Mouse (Mus musculus) liver, embryonic 14.5 days (tissue): ENCODE results near the gene Rasgrp2. TPM values are rescaled to one million over a fixed set of nuclear protein-coding genes. Genes with fewer than 3 reads are reported as not detected.

Experiments used
- ATAC-seq: fragments of 200-750 bp; cut with Nextera tagmentation; 2 replicates; pipeline ENCODE4 v1.8.0; 2017; ENCODE audit warnings: moderate number of reproducible peaks, mild to moderate bottlenecking, moderate library complexity; ENCODE audit not compliant: insufficient read depth
- DNase-seq, 3 experiments: peaks; one replicate each; pipeline ENCODE4 v3.0.0-alpha.2; 2012 to 2013; ENCODE audit warnings: low read depth in 3 of 3, low spot score in 3 of 3
- H3K27ac ChIP-seq: fragments of 300-500 bp; sonication (generic); 2 replicates; pipeline ENCODE4 v1.5.1; 2014; ENCODE audit warnings: moderate library complexity, mild to moderate bottlenecking, control low read depth, inconsistent platforms
- H3K27me3 ChIP-seq: fragments of 300-500 bp; sonication (generic); 2 replicates; pipeline ENCODE4 v1.6.1; 2014; ENCODE audit warnings: mild to moderate bottlenecking, low read length, moderate library complexity; ENCODE audit not compliant: control insufficient read depth, insufficient read depth
- H3K36me3 ChIP-seq: fragments of 300-500 bp; sonication (generic); replicated peaks from 2 replicates; pipeline ENCODE4 v1.6.1; 2014; ENCODE audit warnings: low read depth; ENCODE audit not compliant: control insufficient read depth, insufficient read depth
- H3K4me1 ChIP-seq, 2 experiments: fragments of 200-500 bp in 1 of 2; fragments of 300-500 bp in 1 of 2; sonication (generic) in 1 of 2; replicated peaks; 2 replicates each; pipeline ENCODE4 v1.6.1; 2012 to 2014; ENCODE audit warnings: antibody characterized with exemption in 1 of 2, inconsistent platforms in 1 of 2, low read length in 1 of 2; ENCODE audit not compliant: control insufficient read depth in 2 of 2, insufficient read depth in 2 of 2
- H3K4me2 ChIP-seq: fragments of 300-500 bp; sonication (generic); 2 replicates; pipeline ENCODE4 v1.6.1; 2014; ENCODE audit warnings: low read depth, mild to moderate bottlenecking, control low read depth, moderate library complexity
- H3K4me3 ChIP-seq, 2 experiments: fragments of 200-500 bp in 1 of 2; fragments of 300-500 bp in 1 of 2; sonication (generic) in 1 of 2; 2 replicates each; pipeline ENCODE4 v1.5.1; 2012 to 2014; ENCODE audit warnings: low read depth in 2 of 2, low read length in 2 of 2, mild to moderate bottlenecking in 2 of 2, control low read depth in 1 of 2, inconsistent platforms in 1 of 2, moderate library complexity in 1 of 2; ENCODE audit not compliant: insufficient read depth in 1 of 2
- H3K9ac ChIP-seq: fragments of 300-500 bp; sonication (generic); replicated peaks from 2 replicates; pipeline ENCODE4 v1.6.1; 2014; ENCODE audit warnings: mild to moderate bottlenecking, control low read depth, moderate library complexity
- H3K9me3 ChIP-seq: fragments of 300-500 bp; sonication (generic); 2 replicates; pipeline ENCODE4 v1.6.1; 2016; ENCODE audit warnings: low read length, mixed read lengths; ENCODE audit not compliant: control insufficient read depth
- CTCF ChIP-seq: IDR thresholded peaks from 2 replicates; pipeline ENCODE4 v1.5.1; 2016; ENCODE audit warnings: antibody characterized with exemption, low read depth, control low read depth
- EP300 ChIP-seq: IDR thresholded peaks from 2 replicates; pipeline ENCODE4 v1.6.1; 2016; ENCODE audit warnings: antibody characterized with exemption, low read depth
- WGBS: fragments of 180-500 bp; shearing (Covaris S2); extraction: QIAGEN DNeasy Blood & Tissue Kit; methylation state at CpG from one replicate; pipeline ENCODE4 v1.1.7; 2014; ENCODE audit not compliant: insufficient replicate concordance; 5-methylcytosine and 5-hydroxymethylcytosine counted together
- polyA plus RNA-seq, 2 experiments: library from polyadenylated mRNA; depleted of rRNA in 1 of 2; stranded (reverse) in 1 of 2; unstranded in 1 of 2; fragments of >200 nt; fragmentation: Nextera tagmentation in 1 of 2; extraction: Ambion mirVana in 1 of 2; gene quantifications; 2 replicates each; pipeline versions ENCODE4 v1.2.1 to v1.2.3; 2012 to 2014

Gene Rasgrp2
- polyA plus RNA-seq, 2 experiments: 74.5 to 76.3 TPM

DNA sequence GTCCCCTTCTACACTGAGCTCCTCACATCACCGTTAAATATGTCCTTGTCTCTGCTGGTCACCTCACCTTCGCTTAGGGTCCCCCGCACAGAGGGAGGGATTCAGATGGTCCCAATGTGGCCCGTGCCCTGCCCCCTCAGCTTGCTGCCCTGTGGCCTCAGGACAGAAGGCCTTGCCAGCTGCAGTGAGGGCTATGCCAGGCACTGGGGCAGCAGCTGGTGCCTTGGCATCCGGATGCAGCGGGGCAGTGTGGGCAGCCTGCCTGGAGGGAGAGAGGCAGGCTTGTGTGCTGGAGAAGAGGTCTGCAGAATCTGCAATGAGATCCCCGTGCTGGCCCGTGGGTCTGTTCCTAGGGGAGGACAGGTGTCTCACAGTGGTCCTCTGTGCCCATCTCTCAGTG lies 54.2 kb downstream of the Rasgrp2 start:
- no peak for ATAC-seq
- no peak for TF ChIP-seq CTCF
- no peak for TF ChIP-seq EP300
- Histone ChIP-seq H3K4me1 (peaks cover 4 to 6% of the 10 kb centered on the region in 2 experiments; a peak in 3 of 4 replicates), H3K9ac (no peak overlapping the region), H3K27me3 (no peaks in the 10 kb centered on the region; the same call in 1 of the 2 replicates), H3K27ac (no peak overlapping the region), H3K4me2 (no peak overlapping the region), H3K9me3 (no peaks in the 10 kb centered on the region), H3K36me3 (no peaks in the 10 kb centered on the region), H3K4me3 (no peak overlapping the region)
- DNase-seq: no peak
- 75% methylated on average over 8 of the region's 8 CpGs for WGBS

DNA sequence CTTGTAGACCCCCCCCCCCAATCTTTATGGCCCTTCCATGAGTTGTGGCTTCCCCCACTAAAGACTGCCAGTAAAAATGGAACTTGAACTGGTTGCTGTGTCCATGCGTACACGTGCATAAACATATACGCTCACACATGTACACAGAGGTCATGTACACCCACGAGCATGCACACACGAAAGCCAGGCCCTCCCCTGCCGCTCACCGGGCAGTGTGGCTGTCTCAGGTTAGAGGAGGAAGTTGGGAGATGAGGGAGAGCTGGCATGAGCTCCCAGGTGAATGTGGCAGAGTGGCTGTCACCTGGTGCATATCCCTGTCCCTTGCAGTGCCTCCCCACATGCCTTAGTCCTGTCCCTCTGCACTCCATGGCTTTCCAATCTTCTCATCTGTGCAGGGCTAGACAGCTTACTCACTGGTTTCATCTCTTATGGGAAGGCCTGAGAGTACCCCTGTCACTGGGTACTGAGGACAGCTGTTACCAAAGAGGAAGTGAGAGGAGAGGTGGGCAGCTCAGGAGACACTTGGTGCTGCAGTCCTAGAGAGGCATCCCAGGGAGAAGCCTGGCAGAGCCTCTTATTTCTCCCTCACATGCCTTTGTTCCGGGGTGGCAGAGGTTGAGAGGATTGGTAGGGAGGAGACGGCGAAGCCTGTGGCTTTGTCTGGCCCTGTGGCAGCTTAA lies 55.0 kb downstream of the Rasgrp2 start:
- TF ChIP-seq CTCF (no peak), EP300 (no peak)
- Histone ChIP-seq H3K9ac (no peak overlapping the region), H3K4me1 (no peaks in the 10 kb centered on the region), H3K27ac (no peak overlapping the region), H3K4me2 (no peak overlapping the region), H3K4me3 (no peak overlapping the region), H3K9me3 (no peaks in the 10 kb centered on the region), H3K36me3 (no peaks in the 10 kb centered on the region), H3K27me3 (no peaks in the 10 kb centered on the region)
- no peak for ATAC-seq
- 58% methylated on average over 10 of the region's 10 CpGs for WGBS
- no peak for DNase-seq

DNA sequence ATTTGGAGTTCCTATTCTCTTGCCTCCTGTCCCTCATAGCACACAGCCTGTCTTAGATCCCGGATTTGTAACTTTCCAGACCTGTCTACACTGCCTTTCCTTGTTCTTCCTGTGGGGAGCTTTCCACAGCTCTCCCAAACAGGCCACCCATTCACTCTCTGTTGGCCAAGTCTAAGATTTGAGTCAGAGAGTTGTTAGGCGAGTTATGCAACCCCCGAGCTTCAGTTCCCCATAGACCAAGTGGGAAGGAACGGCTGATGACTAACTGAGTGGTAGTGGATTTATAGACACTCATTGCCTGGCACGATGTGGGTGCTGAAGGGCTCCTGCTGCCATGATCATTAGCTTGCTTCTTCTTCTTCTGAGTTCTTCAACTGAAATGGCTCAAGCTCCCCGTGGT lies 60.4 kb downstream of the Rasgrp2 start:
- no peak overlapping the region for H3K9ac ChIP-seq
- TF ChIP-seq CTCF (no peak), EP300 (no peak)
- H3K27ac ChIP-seq: no peak overlapping the region
- H3K27me3 ChIP-seq: no peaks in the 10 kb centered on the region
- H3K4me1 ChIP-seq: no peaks in the 10 kb centered on the region
- no peaks in the 10 kb centered on the region for H3K9me3 ChIP-seq
- DNase-seq (no peak), ATAC-seq (no peak)
- WGBS: 47% methylated on average over 6 of the region's 6 CpGs
- H3K36me3 ChIP-seq: no peaks in the 10 kb centered on the region
- H3K4me2 ChIP-seq: no peak overlapping the region
- H3K4me3 ChIP-seq: no peak overlapping the region

DNA sequence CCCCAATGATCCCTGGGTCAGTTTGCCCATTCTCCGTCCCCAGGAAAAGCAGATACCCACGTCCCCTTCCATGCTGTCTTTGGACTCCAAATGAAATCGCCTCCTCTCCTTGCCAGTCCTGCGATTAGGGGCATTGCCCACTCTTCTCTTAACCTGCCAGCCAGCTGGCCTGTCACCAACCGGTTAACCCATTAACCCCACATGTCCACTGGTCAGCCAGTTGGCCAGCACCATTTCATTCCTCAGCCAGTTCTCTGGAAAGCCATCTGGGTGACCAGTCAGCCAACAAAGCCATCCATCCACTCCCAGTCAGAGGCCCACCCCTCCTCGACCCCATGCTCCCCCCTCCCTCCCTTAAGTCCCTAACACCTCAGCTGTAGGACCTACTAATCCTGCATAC lies 63.7 kb downstream of the Rasgrp2 start:
- no peak overlapping the region for H3K27ac ChIP-seq

DNA sequence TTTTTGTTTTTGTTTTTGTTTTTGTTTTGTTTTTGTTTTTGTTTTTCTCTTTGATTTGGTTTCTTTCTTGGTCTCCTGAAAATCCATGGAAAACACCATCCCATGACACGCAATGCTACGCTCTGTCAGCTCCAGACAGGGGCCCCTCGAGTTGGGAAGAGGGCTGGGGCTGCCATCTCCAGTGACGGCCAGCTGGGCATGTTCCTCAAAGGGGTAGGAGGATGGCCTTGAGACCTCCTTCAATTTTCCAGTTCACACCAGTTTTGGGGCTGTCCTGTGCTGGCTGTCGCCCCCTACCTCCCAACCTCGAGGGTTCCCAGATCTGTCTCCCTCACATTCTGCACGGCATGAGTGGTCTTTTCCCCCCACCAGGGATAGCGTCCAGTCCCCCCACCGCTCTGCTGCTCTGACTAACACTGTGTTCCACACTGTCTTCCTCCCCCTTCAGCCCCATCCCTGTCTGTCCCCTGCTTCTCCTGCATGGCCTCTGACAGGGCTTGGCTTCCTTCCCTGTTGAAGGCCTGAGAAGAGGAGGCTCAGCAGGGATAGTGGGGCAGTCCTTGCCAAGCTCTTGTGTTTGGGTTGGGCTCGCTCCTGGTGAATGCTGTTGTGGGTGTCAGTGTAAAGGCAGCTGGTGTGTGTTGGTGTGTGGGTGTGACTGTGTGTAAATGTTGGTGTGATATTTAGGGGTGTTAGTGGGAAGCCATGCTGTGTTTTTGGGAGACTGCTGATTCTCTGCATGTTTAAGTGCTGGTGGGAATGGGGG lies 65.3 kb downstream of the Rasgrp2 start:
- H3K4me3 ChIP-seq: no peak overlapping the region
- no peak overlapping the region for H3K27ac ChIP-seq
- H3K9me3 ChIP-seq: no peaks in the 10 kb centered on the region
- TF ChIP-seq CTCF (no peak), EP300 (no peak)
- no peak overlapping the region for H3K4me2 ChIP-seq
- no peak for DNase-seq
- 48% methylated on average over 10 of the region's 10 CpGs for WGBS
- no peak for ATAC-seq
- no peak overlapping the region for H3K9ac ChIP-seq
- H3K4me1 ChIP-seq: no peaks in the 10 kb centered on the region
- no peaks in the 10 kb centered on the region for H3K36me3 ChIP-seq
- no peaks in the 10 kb centered on the region for H3K27me3 ChIP-seq

More for the DNA sequence above, 63.7 kb downstream of the Rasgrp2 start:
- no peak for DNase-seq
- no peaks in the 10 kb centered on the region for H3K4me1 ChIP-seq
- no peak for TF ChIP-seq EP300
- TF ChIP-seq CTCF: no peak
- H3K4me2 ChIP-seq: no peak overlapping the region
- no peaks in the 10 kb centered on the region for H3K9me3 ChIP-seq
- WGBS: 35% methylated on average over 6 of the region's 6 CpGs
- no peak overlapping the region for H3K9ac ChIP-seq
- H3K27me3 ChIP-seq: no peaks in the 10 kb centered on the region
- H3K4me3 ChIP-seq: no peak overlapping the region
- no peaks in the 10 kb centered on the region for H3K36me3 ChIP-seq
- no peak for ATAC-seq

Other genes starting within 250 kb of the Rasgrp2 start
- not detected in 2 replicates for gene Majin, start 215.0 kb upstream of the Rasgrp2 start, polyA plus RNA-seq (2012; rRNA removed)
- not detected in 2 replicates for gene Majin, start 215.0 kb upstream of the Rasgrp2 start, polyA plus RNA-seq (2014; fragmentation: Nextera tagmentation; extraction: Ambion mirVana)
- not detected in 2 replicates for gene Gpha2, start 173.0 kb upstream of the Rasgrp2 start, polyA plus RNA-seq (2012; rRNA removed)
- gene Gpha2, start 173.0 kb upstream of the Rasgrp2 start, polyA plus RNA-seq (2014; fragmentation: Nextera tagmentation; extraction: Ambion mirVana): not detected in 2 replicates
- 3.2 TPM in 2 replicates for gene Ppp2r5b, start 163.5 kb upstream of the Rasgrp2 start, polyA plus RNA-seq (2012; rRNA removed)
- gene Ppp2r5b, start 163.5 kb upstream of the Rasgrp2 start, polyA plus RNA-seq (2014; fragmentation: Nextera tagmentation; extraction: Ambion mirVana): 2.4 and 2.5 TPM in 2 replicates
- gene Atg2a, start 157.7 kb upstream of the Rasgrp2 start, polyA plus RNA-seq (2012; rRNA removed): 5.0 and 5.4 TPM in 2 replicates
- gene Atg2a, start 157.7 kb upstream of the Rasgrp2 start, polyA plus RNA-seq (2014; fragmentation: Nextera tagmentation; extraction: Ambion mirVana): 4.1 and 4.4 TPM in 2 replicates
- gene Ehd1, start 122.6 kb upstream of the Rasgrp2 start, polyA plus RNA-seq (2012; rRNA removed): 65.3 and 81.6 TPM in 2 replicates
- gene Ehd1, start 122.6 kb upstream of the Rasgrp2 start, polyA plus RNA-seq (2014; fragmentation: Nextera tagmentation; extraction: Ambion mirVana): 38.0 and 49.6 TPM in 2 replicates
- gene Cdc42bpg, start 92.9 kb upstream of the Rasgrp2 start, polyA plus RNA-seq (2012; rRNA removed): 2.0 and 2.1 TPM in 2 replicates
- 0.32 and 0.33 TPM in 2 replicates for gene Cdc42bpg, start 92.9 kb upstream of the Rasgrp2 start, polyA plus RNA-seq (2014; fragmentation: Nextera tagmentation; extraction: Ambion mirVana)
- 19.9 and 20.4 TPM in 2 replicates for gene Men1, start 64.4 kb upstream of the Rasgrp2 start, polyA plus RNA-seq (2012; rRNA removed)
- 12.5 and 13.5 TPM in 2 replicates for gene Men1, start 64.4 kb upstream of the Rasgrp2 start, polyA plus RNA-seq (2014; fragmentation: Nextera tagmentation; extraction: Ambion mirVana)
- gene Map4k2, start 58.2 kb upstream of the Rasgrp2 start, polyA plus RNA-seq (2012; rRNA removed): 15.9 and 17.6 TPM in 2 replicates
- 3.0 and 3.7 TPM in 2 replicates for gene Map4k2, start 58.2 kb upstream of the Rasgrp2 start, polyA plus RNA-seq (2014; fragmentation: Nextera tagmentation; extraction: Ambion mirVana)
- 57.4 and 60.9 TPM in 2 replicates for gene Sf1, start 35.6 kb upstream of the Rasgrp2 start, polyA plus RNA-seq (2012; rRNA removed)
- gene Sf1, start 35.6 kb upstream of the Rasgrp2 start, polyA plus RNA-seq (2014; fragmentation: Nextera tagmentation; extraction: Ambion mirVana): 57.9 and 65.0 TPM in 2 replicates
- 1.2 TPM in 2 replicates for gene Pygm, start 14.9 kb upstream of the Rasgrp2 start, polyA plus RNA-seq (2012; rRNA removed)
- gene Pygm, start 14.9 kb upstream of the Rasgrp2 start, polyA plus RNA-seq (2014; fragmentation: Nextera tagmentation; extraction: Ambion mirVana): 1.2 and 1.3 TPM in 2 replicates
- gene Nrxn2, start 19.4 kb downstream of the Rasgrp2 start, polyA plus RNA-seq (2012; rRNA removed): 0.46 and 0.74 TPM in 2 replicates
- gene Nrxn2, start 19.4 kb downstream of the Rasgrp2 start, polyA plus RNA-seq (2014; fragmentation: Nextera tagmentation; extraction: Ambion mirVana): 0.27 and 0.47 TPM in 2 replicates
- not detected in 2 replicates for gene Slc22a12, start 143.7 kb downstream of the Rasgrp2 start, polyA plus RNA-seq (2012; rRNA removed)
- not detected in 2 replicates for gene Slc22a12, start 143.7 kb downstream of the Rasgrp2 start, polyA plus RNA-seq (2014; fragmentation: Nextera tagmentation; extraction: Ambion mirVana)